Mouse (Mus musculus): ENCODE data around the gene Il3. TPM values are rescaled to one million over a fixed set of nuclear protein-coding genes. Genes with fewer than 3 reads are reported as not detected.

The Il3 gene
- polyA plus RNA-seq, 1 experiment from 2014 or later, result not detected

DNA sequence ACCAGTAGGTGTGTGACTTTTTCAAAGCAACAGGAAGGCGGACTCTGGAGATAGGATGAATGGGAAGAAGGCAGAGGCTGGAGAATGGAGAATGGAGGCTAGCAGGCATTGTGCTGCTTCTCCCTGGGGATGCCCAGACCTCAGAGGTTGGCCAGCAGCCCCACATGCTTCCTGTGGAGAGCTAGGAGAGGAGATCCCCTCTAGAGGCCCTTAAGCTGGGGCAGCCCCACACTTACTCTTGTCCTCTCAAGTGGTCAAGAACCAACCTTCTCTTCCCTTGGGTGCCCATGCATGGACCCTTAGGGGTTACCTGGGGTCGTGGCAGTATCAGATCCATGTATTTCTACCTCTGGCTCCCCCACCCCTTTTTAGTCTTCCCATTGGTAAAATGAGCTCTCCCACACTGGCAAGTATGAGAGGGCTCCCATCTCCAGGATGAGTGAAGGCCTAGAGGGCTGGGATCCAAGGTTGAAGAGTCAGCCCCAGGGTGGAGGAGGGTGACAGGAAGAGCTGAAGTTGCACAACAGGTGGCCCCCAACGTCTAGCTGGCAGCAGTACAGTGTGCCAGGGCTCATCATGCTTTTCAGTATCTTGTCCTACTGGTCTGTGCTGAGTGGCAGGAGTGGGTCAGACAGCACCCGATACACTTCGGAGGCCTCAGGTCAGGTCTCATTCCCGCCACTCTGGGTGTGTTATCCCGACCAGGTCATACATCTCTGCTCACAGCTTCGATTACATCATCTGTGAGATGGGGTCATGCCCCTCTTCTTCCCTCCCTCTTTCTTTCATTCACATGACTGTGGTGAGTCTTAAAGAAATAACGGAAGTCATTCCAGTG, 43.2 kb downstream of the Il3 start:
- ATAC-seq (ENCODE audit: low FRiP score, low TSS enrichment), result no peak
- 73% methylated on average over 9 of the region's 9 CpGs for WGBS

DNA sequence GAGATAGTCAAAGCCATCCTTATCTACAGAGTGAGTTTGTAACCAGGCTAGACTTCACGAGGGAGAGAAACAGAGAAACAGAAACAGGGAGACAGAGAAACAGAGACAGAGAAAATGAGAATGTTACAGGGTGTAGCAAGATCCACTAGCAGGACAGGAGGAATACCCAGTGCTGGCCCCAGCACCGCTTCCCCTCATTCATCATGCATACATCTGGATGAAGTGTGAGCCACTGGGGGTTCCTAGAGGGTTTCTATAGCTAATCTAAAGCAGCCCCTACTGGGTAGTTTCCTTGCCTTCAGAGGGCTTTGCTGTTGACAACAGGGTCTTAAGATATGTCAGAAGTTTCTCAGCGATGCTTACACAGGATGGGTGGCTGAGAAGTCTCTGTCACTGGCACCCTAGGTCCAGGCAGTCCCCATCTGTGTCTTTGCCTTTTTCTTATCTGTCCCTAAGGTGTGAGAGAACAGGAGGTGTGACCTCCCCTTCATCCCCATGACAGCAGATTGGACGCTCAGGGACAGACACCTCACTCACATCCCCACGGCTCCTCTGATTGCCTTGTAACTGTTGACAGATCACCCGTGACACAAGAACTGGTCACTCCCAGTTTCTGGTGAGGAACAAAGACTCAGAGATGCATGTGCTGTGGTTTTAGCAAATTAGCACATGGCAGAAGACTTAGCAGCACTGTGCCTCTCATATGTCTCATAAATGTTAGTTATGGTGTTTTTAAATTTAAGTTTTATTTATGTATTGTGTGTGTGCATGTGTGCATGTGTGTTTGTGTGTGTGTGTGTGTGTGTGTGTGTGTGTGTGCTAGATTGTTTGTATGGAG, 47.0 kb downstream of the Il3 start:
- H3K27ac ChIP-seq (ENCODE audit: low read length), result no peak overlapping the region
- no peaks in the 10 kb centered on the region for H3K36me3 ChIP-seq (ENCODE audit: insufficient read depth, low read length)
- ATAC-seq (ENCODE audit: low FRiP score, low TSS enrichment), result no peak
- H3K9ac ChIP-seq (replicated peaks; ENCODE audit: low read length), result no peak overlapping the region
- 40% methylated on average over 6 of the region's 6 CpGs for WGBS
- H3K27me3 ChIP-seq (ENCODE audit: insufficient read depth, low read length), result no peaks in the 10 kb centered on the region
- no peak overlapping the region for H3K4me2 ChIP-seq (replicated peaks; ENCODE audit: low read depth, low read length)
- no peak overlapping the region for H3K4me3 ChIP-seq (ENCODE audit: low read length)
- H3K4me1 ChIP-seq (ENCODE audit: insufficient read depth, low read length), result no peaks in the 10 kb centered on the region
- H3K9me3 ChIP-seq (ENCODE audit: low read length), result no peaks in the 10 kb centered on the region

More for the DNA sequence above, 43.2 kb downstream of the Il3 start:
- Histone ChIP-seq H3K4me3 (ENCODE audit: low read length) (no peak overlapping the region), H3K4me1 (ENCODE audit: insufficient read depth, low read length) (no peaks in the 10 kb centered on the region), H3K9me3 (ENCODE audit: low read length) (no peaks in the 10 kb centered on the region), H3K9ac (replicated peaks; ENCODE audit: low read length) (no peak overlapping the region), H3K27me3 (ENCODE audit: insufficient read depth, low read length) (no peaks in the 10 kb centered on the region), H3K4me2 (replicated peaks; ENCODE audit: low read depth, low read length) (no peak overlapping the region), H3K36me3 (ENCODE audit: insufficient read depth, low read length) (no peaks in the 10 kb centered on the region), H3K27ac (ENCODE audit: low read length) (no peak overlapping the region)

DNA sequence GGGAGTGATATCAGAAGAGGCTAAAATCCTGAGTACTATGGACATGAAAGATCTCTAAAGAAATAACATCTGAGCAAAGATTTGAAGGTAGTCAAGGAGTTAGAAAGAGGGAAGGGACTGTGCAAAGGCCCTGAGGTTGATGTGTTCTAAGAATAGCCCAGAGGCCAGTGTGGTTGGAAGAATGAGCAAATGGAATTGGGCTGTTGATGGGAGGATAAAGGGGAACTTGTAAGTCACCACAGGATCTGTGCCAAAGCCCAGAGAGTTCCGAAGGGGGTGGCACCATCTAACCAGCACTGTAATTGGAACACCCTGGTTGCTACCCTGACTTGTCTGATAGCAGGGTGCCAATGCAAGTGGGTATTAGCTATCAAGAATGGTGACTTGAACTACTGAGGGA, 47.9 kb downstream of the Il3 start:
- Histone ChIP-seq H3K9me3 (ENCODE audit: low read length) (no peaks in the 10 kb centered on the region), H3K4me1 (ENCODE audit: insufficient read depth, low read length) (peaks cover 4% of the 10 kb centered on the region; the same call in 1 of the 2 replicates), H3K4me3 (ENCODE audit: low read length) (no peak overlapping the region), H3K27ac (ENCODE audit: low read length) (no peak overlapping the region), H3K27me3 (ENCODE audit: insufficient read depth, low read length) (no peaks in the 10 kb centered on the region), H3K4me2 (replicated peaks; ENCODE audit: low read depth, low read length) (no peak overlapping the region), H3K9ac (replicated peaks; ENCODE audit: low read length) (no peak overlapping the region), H3K36me3 (ENCODE audit: insufficient read depth, low read length) (no peaks in the 10 kb centered on the region)
- WGBS, result 75% methylated on average over 1 of the region's 1 CpGs
- no peak for ATAC-seq (ENCODE audit: low FRiP score, low TSS enrichment)

DNA sequence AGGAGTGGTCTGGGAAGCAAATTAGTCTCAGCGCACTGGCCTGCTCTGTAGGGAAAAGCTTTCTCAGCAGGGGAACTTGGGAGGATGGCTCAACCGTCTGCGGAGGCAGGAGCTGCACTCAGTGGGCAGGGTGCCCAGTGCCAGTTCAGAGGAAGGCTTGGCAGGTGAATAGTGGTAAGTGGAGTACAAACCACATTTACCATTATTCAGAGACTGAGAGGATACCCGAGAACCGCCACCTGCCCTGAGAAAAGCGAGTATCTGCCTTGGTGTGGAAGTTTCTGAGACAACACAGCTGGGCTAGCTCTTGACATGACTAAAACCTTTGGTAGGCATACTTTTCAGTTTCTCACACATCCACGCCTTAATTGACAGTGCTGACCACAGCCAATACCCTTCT, 49.7 kb downstream of the Il3 start:
- ATAC-seq (ENCODE audit: low FRiP score, low TSS enrichment), result no peak
- H3K4me2 ChIP-seq (replicated peaks; ENCODE audit: low read depth, low read length), result no peak overlapping the region
- H3K4me1 ChIP-seq (ENCODE audit: insufficient read depth, low read length), result peaks cover 4% of the 10 kb centered on the region; the same call in 1 of the 2 replicates
- no peak overlapping the region for H3K4me3 ChIP-seq (ENCODE audit: low read length)
- 69% methylated on average over 7 of the region's 7 CpGs for WGBS
- H3K27ac ChIP-seq (ENCODE audit: low read length), result no peak overlapping the region
- no peak overlapping the region for H3K9ac ChIP-seq (replicated peaks; ENCODE audit: low read length)
- H3K9me3 ChIP-seq (ENCODE audit: low read length), result no peaks in the 10 kb centered on the region
- no peaks in the 10 kb centered on the region for H3K27me3 ChIP-seq (ENCODE audit: insufficient read depth, low read length)
- H3K36me3 ChIP-seq (ENCODE audit: insufficient read depth, low read length), result no peaks in the 10 kb centered on the region

DNA sequence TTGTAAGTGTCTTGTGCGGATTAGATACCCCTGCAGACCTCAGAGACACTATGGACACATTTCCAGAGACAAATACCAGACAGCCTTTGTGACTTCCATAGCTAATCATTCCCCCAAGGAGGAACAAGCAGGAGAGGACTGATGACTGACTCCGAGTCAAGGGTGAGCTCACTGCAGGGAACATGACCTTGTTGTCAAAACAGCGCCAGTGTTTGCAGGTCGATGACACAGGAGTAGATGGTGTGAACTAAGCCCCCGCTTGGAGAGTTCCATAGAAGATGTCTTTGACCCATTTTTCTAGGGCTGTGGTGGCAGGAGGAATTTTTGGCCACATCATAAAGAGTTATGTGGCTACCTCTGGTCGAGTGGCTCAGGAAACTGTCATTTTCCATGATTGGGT, 51.0 kb downstream of the Il3 start:
- ATAC-seq (ENCODE audit: low FRiP score, low TSS enrichment), result no peak
- Histone ChIP-seq H3K4me2 (replicated peaks; ENCODE audit: low read depth, low read length) (no peak overlapping the region), H3K4me1 (ENCODE audit: insufficient read depth, low read length) (peaks cover 4% of the 10 kb centered on the region; the same call in 1 of the 2 replicates), H3K9me3 (ENCODE audit: low read length) (no peaks in the 10 kb centered on the region), H3K27me3 (ENCODE audit: insufficient read depth, low read length) (no peaks in the 10 kb centered on the region), H3K4me3 (ENCODE audit: low read length) (no peak overlapping the region), H3K9ac (replicated peaks; ENCODE audit: low read length) (no peak overlapping the region), H3K27ac (ENCODE audit: low read length) (no peak overlapping the region), H3K36me3 (ENCODE audit: insufficient read depth, low read length) (no peaks in the 10 kb centered on the region)
- 71% methylated on average over 6 of the region's 6 CpGs for WGBS

Other genes starting within 250 kb of the Il3 start
- gene Slc22a4, start 239.2 kb downstream of the Il3 start, polyA plus RNA-seq (2015; fragmentation: Nextera tagmentation; extraction: Ambion mirVana), result 1.00 and 1.2 TPM in 2 replicates
- gene Pdlim4, start 198.3 kb downstream of the Il3 start, polyA plus RNA-seq (2015; fragmentation: Nextera tagmentation; extraction: Ambion mirVana), result 50.3 and 55.0 TPM in 2 replicates
- gene P4ha2, start 167.2 kb downstream of the Il3 start, polyA plus RNA-seq (2015; fragmentation: Nextera tagmentation; extraction: Ambion mirVana), result 38.1 and 43.0 TPM in 2 replicates
- not detected in 2 replicates for gene Csf2, start 17.6 kb downstream of the Il3 start, polyA plus RNA-seq (2015; fragmentation: Nextera tagmentation; extraction: Ambion mirVana)
- gene Acsl6, start 36.5 kb upstream of the Il3 start, polyA plus RNA-seq (2015; fragmentation: Nextera tagmentation; extraction: Ambion mirVana), result 0.54 and 0.96 TPM in 2 replicates
- gene Meikin, start 103.4 kb upstream of the Il3 start, polyA plus RNA-seq (2015; fragmentation: Nextera tagmentation; extraction: Ambion mirVana), result not detected in 2 replicates
- gene Fnip1, start 170.9 kb upstream of the Il3 start, polyA plus RNA-seq (2015; fragmentation: Nextera tagmentation; extraction: Ambion mirVana), result 8.9 and 10.0 TPM in 2 replicates